Mouse (Mus musculus) stomach, postnatal 0 days (tissue): ENCODE measurements around the gene Bclaf1.

Source experiments
- CTCF ChIP-seq: IDR thresholded peaks from 2 replicates; pipeline ENCODE4 v1.5.1; 2016; ENCODE audit warnings: antibody characterized with exemption, low read depth, mild to moderate bottlenecking, moderate library complexity
- EP300 ChIP-seq: optimal IDR thresholded peaks from 2 replicates; pipeline ENCODE3; 2016; ENCODE audit warnings: antibody characterized with exemption

GRCm38 (mm10) chr10:20390568-20390967 lies 78.3 kb downstream of the Bclaf1 start:
- no peak for TF ChIP-seq CTCF
- no peak for TF ChIP-seq EP300
